ENCODE assay signal across 24 mouse cellular contexts in genomic region chr8:115066550-115067058, GRCm38 (mm10).
DNase-seq lines count a peak whose midpoint lies in the region; ATAC-seq lines count a peak whose summit lies in the region.
"Had no signal": no experiment of that assay in that cellular context is flagged by ENCODE, and none has a peak within 500 bp of the region (broad histone marks: within the 10 kb centered on the region; RNA-seq: fewer than 3 reads in every experiment).

No protein-coding gene starts in this region.

- WGBS in liver, embryonic 11.5 days: 82% methylated on average over 8 of the region's 8 CpGs
- WGBS in liver, embryonic 13.5 days (ENCODE audit: insufficient replicate concordance): 60% methylated on average over 8 of the region's 8 CpGs

- H3K27me3 ChIP-seq in liver, embryonic 11.5 days (replicated peaks; ENCODE audit: control insufficient read depth, insufficient read depth, low read length): no peaks in the 10 kb centered on the region
- no peaks in the 10 kb centered on the region for H3K27me3 ChIP-seq in liver, embryonic 13.5 days
- H3K27me3 ChIP-seq: embryonic facial prominence, embryonic 15.5 days had no signal

- H3K9me3 ChIP-seq in liver, embryonic 11.5 days (ENCODE audit: control insufficient read depth, low read length): no peaks in the 10 kb centered on the region
- no peaks in the 10 kb centered on the region for H3K9me3 ChIP-seq in liver, embryonic 13.5 days (replicated peaks)
- H3K9me3 ChIP-seq: embryonic facial prominence, embryonic 13.5 days; embryonic facial prominence, embryonic 15.5 days; forebrain, embryonic 10.5 days; forebrain, embryonic 12.5 days had no signal

- no peaks in the 10 kb centered on the region for H3K36me3 ChIP-seq in liver, embryonic 11.5 days (ENCODE audit: control insufficient read depth, insufficient read depth, low read length)
- no peaks in the 10 kb centered on the region for H3K36me3 ChIP-seq in liver, embryonic 13.5 days
- H3K36me3 ChIP-seq: embryonic facial prominence, embryonic 13.5 days; embryonic facial prominence, embryonic 15.5 days; forebrain, embryonic 10.5 days; forebrain, embryonic 12.5 days had no signal

- H3K27ac ChIP-seq in liver, embryonic 11.5 days (ENCODE audit: low read depth, low read length): no peak overlapping the region
- H3K27ac ChIP-seq in liver, embryonic 13.5 days: no peak overlapping the region
- H3K27ac ChIP-seq: embryonic facial prominence, embryonic 13.5 days; embryonic facial prominence, embryonic 15.5 days; forebrain, embryonic 10.5 days; forebrain, embryonic 12.5 days had no signal

- peak; percentile 76 for ATAC-seq in liver, embryonic 11.5 days (replicated peaks; ENCODE audit: low FRiP score)
- peak; percentile 78 for ATAC-seq in liver, embryonic 13.5 days (ENCODE audit: low read depth)
- no peak for ATAC-seq in megakaryocyte, adult 5-6 weeks (ENCODE audit: poor library complexity, severe bottlenecking)
- ATAC-seq: activated CD4-positive, CD25-positive, alpha-beta regulatory T cell, adult 4 months; forebrain, embryonic 14.5 days; forebrain, embryonic 16.5 days had no signal

- H3K4me1 ChIP-seq in liver, embryonic 11.5 days (replicated peaks; ENCODE audit: control insufficient read depth, insufficient read depth, low read length): no peaks in the 10 kb centered on the region
- peaks cover 28% of the 10 kb centered on the region for H3K4me1 ChIP-seq in liver, embryonic 13.5 days (replicated peaks)
- H3K4me1 ChIP-seq: embryonic facial prominence, embryonic 15.5 days; forebrain, embryonic 12.5 days had no signal

- H3K4me2 ChIP-seq in liver, embryonic 11.5 days: no peak overlapping the region
- H3K4me2 ChIP-seq in liver, embryonic 13.5 days: no peak overlapping the region
- H3K4me2 ChIP-seq: embryonic facial prominence, embryonic 13.5 days; embryonic facial prominence, embryonic 15.5 days; forebrain, embryonic 12.5 days had no signal

- no peak for DNase-seq in liver, embryonic 11.5 days (ENCODE audit: low spot score)
- no peak for DNase-seq in liver
- peak; percentile 4 for DNase-seq in c-Kit-positive CD71-positive TER-119-negative erythroid progenitor cells, embryonic 14.5 days (ENCODE audit: low read depth)
- DNase-seq in liver, embryonic 13.5 days: peak; percentile 9
- DNase-seq in T-cell, adult 2 months (ENCODE audit: low spot score): no peak
- DNase-seq: adrenal gland, adult 8-10 months; adrenal gland, postnatal 14 days; adrenal gland, postnatal 36 days; cerebellum, adult 11 months; cerebellum, adult 18-20 months; cerebellum, adult 8-10 months; cerebellum, adult 9-11 months; cerebellum, postnatal 14 days; cerebellum, postnatal 36 days; embryo, embryonic 11 days had no signal

- H3K9ac ChIP-seq in liver, embryonic 11.5 days (ENCODE audit: low read depth, low read length): no peak overlapping the region
- no peak overlapping the region for H3K9ac ChIP-seq in liver, embryonic 13.5 days
- H3K9ac ChIP-seq: embryonic facial prominence, embryonic 13.5 days; embryonic facial prominence, embryonic 15.5 days; forebrain, embryonic 12.5 days had no signal

- H3K4me3 ChIP-seq in liver, embryonic 11.5 days (ENCODE audit: low read depth, low read length): no peak overlapping the region
- H3K4me3 ChIP-seq in liver, embryonic 13.5 days (replicated peaks): no peak overlapping the region
- H3K4me3 ChIP-seq: embryonic facial prominence, embryonic 13.5 days; embryonic facial prominence, embryonic 15.5 days; erythroblast, embryonic 14.5 days; forebrain, embryonic 10.5 days; forebrain, embryonic 12.5 days had no signal

Comparison
In these comparisons a context has a peak if more than half of its experiments do, and no peak if none do; other contexts are left out.
1. DNase-seq: peak in c-Kit-positive CD71-positive TER-119-negative erythroid progenitor cells, embryonic 14.5 days (single experiment) and liver, embryonic 13.5 days (single experiment); none in liver, embryonic 11.5 days (single experiment), liver (single experiment) and T-cell, adult 2 months (single experiment).